Mouse (Mus musculus): ENCODE results near the gene Ndufa6.

DNA sequence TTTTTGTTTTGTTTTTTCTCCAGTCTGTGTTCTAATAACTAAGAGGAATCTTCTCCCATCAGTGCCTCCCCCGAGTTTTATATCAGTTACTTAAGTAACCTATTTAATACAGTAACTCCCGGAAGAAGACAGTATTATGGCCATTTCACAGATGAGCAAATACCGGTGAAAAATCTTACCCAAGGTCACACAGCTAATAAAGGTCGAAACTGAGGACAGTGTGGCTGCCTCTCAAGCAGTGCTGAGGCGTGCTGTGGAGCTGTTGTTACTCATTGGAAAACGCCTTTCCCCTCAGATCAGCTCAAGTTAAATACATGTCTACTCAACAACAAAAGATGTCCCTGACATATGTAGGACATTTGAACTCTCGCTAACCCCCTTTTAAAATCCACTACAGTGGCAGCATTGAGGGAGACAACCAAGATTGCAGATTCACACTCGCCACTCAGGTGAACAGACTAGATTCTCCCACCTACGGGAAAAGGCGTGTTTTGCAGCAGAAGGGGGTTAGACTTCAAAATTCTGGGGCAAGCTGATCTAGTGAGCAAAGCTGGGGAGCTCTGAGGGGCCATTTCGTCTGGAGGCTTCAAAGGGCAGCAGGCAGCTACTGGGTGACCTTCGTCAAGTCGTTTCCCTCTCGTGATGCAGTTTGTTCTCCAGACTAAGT is 911 bp downstream of the Ndufa6 start:
- TF ChIP-seq CTCF (IDR thresholded peaks at IDR 0.05; ENCODE audit: low read depth) (no peak), EP300 (IDR thresholded peaks at IDR 0.05; ENCODE audit: low read depth) (no peak)
